Mouse (Mus musculus) mesoderm, embryonic 11.5 days (tissue): Measurements from ENCODE around the gene Psg27.
"Not testable (repeated sequence)": the region's sequence is repeated elsewhere in the genome, so short reads cannot be mapped to it uniquely, and the experiment has no call there.

Experiments used
- DNase-seq: peaks from one replicate; pipeline ENCODE4 v3.0.0-alpha.2; 2012; ENCODE audit warnings: low read depth, low spot score

The Psg27 gene

GRCm38 (mm10) chr7:18567205-18567604, at the start of gene Psg27:
Gene Psg27 (minus strand): TSS chr7:18567305.
- no peak for DNase-seq

- not testable (repeated sequence) for DNase-seq
Observed at GRCm38 (mm10) chr7:18616401-18616800, 49.3 kb upstream of the Psg27 start, which contains the start of gene Psg23. Gene Psg23 (minus strand): TSS chr7:18616501.

- no peak for DNase-seq
Observed at GRCm38 (mm10) chr7:18559850-18560249, 7.3 kb downstream of the Psg27 start.

- not testable (repeated sequence) for DNase-seq
Observed at GRCm38 (mm10) chr7:18555751-18556150, 11.4 kb downstream of the Psg27 start.

GRCm38 (mm10) chr7:18533420-18533819, 33.7 kb downstream of the Psg27 start:
- DNase-seq, result no peak

- DNase-seq, result no peak
Observed at GRCm38 (mm10) chr7:18532169-18532568, 34.9 kb downstream of the Psg27 start, which contains the start of gene Psg25. Gene Psg25 (minus strand): TSS chr7:18532269.

- no peak for DNase-seq
Observed at GRCm38 (mm10) chr7:18524668-18525067, 42.4 kb downstream of the Psg27 start.

- not testable (repeated sequence) for DNase-seq
Observed at GRCm38 (mm10) chr7:18512848-18513247, 54.3 kb downstream of the Psg27 start.

GRCm38 (mm10) chr7:18512417-18512816, 54.7 kb downstream of the Psg27 start:
- not testable (repeated sequence) for DNase-seq

GRCm38 (mm10) chr7:18511479-18511878, 55.6 kb downstream of the Psg27 start:
- peak; percentile 34 for DNase-seq
